Mouse (Mus musculus): Measurements from ENCODE around the gene 4930415O20Rik. TPM values are rescaled to one million over a fixed set of nuclear protein-coding genes. Genes with fewer than 3 reads are reported as not detected.
A peak's percentile ranks its signal among the peaks of the same experiment; 100 is the strongest.

Gene 4930415O20Rik
- polyA plus RNA-seq, 1 experiment from 2014 or later = 0.43 TPM

- ATAC-seq = peak; percentile 88
- peak overlapping the region; percentile 43 for H3K4me2 ChIP-seq (ENCODE audit: low read depth, low read length)
- H3K9me3 ChIP-seq (ENCODE audit: control insufficient read depth, low read length) = no peaks in the 10 kb centered on the region
- no peaks in the 10 kb centered on the region for H3K36me3 ChIP-seq (ENCODE audit: control insufficient read depth, insufficient read depth, low read length)
- H3K27me3 ChIP-seq (replicated peaks; ENCODE audit: control insufficient read depth, insufficient read depth, low read length) = no peaks in the 10 kb centered on the region
- WGBS = 34% methylated on average over 20 of the region's 20 CpGs
- peaks cover 7% of the 10 kb centered on the region for H3K4me1 ChIP-seq (ENCODE audit: control insufficient read depth, insufficient read depth, low read length)
- H3K9ac ChIP-seq (ENCODE audit: low read depth, low read length) = peak overlapping the region; percentile 63
- peak overlapping the region; percentile 36 for H3K4me3 ChIP-seq (ENCODE audit: low read length)
- H3K27ac ChIP-seq (ENCODE audit: low read length) = peak overlapping the region; percentile 85
These were observed 45.8 kb downstream of the 4930415O20Rik start for GRCm38 (mm10) chr15:98616362-98617175.

GRCm38 (mm10) chr15:98617176-98617537 is 46.4 kb downstream of the 4930415O20Rik start:
- ATAC-seq = peak; percentile 21
- H3K9ac ChIP-seq (ENCODE audit: low read depth, low read length) = peak overlapping the region; percentile 63; the same call in 1 of the 2 replicates
- no peaks in the 10 kb centered on the region for H3K27me3 ChIP-seq (replicated peaks; ENCODE audit: control insufficient read depth, insufficient read depth, low read length)
- WGBS = 1% methylated on average over 12 of the region's 12 CpGs
- H3K27ac ChIP-seq (ENCODE audit: low read length) = no peak overlapping the region; the same call in 1 of the 2 replicates
- peaks cover 7% of the 10 kb centered on the region for H3K4me1 ChIP-seq (ENCODE audit: control insufficient read depth, insufficient read depth, low read length)
- no peaks in the 10 kb centered on the region for H3K36me3 ChIP-seq (ENCODE audit: control insufficient read depth, insufficient read depth, low read length)
- H3K4me3 ChIP-seq (ENCODE audit: low read length) = peak overlapping the region; percentile 21
- H3K9me3 ChIP-seq (ENCODE audit: control insufficient read depth, low read length) = no peaks in the 10 kb centered on the region
- H3K4me2 ChIP-seq (ENCODE audit: low read depth, low read length) = peak overlapping the region; percentile 43

- H3K9me3 ChIP-seq (ENCODE audit: control insufficient read depth, low read length) = no peaks in the 10 kb centered on the region
- no peak overlapping the region for H3K9ac ChIP-seq (ENCODE audit: low read depth, low read length)
- no peak for ATAC-seq
- peaks cover 14% of the 10 kb centered on the region; the same call in 1 of the 2 replicates for H3K4me1 ChIP-seq (ENCODE audit: control insufficient read depth, insufficient read depth, low read length)
- no peaks in the 10 kb centered on the region for H3K36me3 ChIP-seq (ENCODE audit: control insufficient read depth, insufficient read depth, low read length)
- WGBS = 11% methylated on average over 7 of the region's 7 CpGs
- H3K27ac ChIP-seq (ENCODE audit: low read length) = no peak overlapping the region
- no peak overlapping the region for H3K4me2 ChIP-seq (ENCODE audit: low read depth, low read length)
- H3K27me3 ChIP-seq (replicated peaks; ENCODE audit: control insufficient read depth, insufficient read depth, low read length) = no peaks in the 10 kb centered on the region
- H3K4me3 ChIP-seq (ENCODE audit: low read length) = no peak overlapping the region
These were observed 51.4 kb downstream of the 4930415O20Rik start for GRCm38 (mm10) chr15:98622199-98622598.

- no peak overlapping the region for H3K4me3 ChIP-seq (ENCODE audit: low read length)
- H3K27ac ChIP-seq (ENCODE audit: low read length) = no peak overlapping the region
- H3K36me3 ChIP-seq (ENCODE audit: control insufficient read depth, insufficient read depth, low read length) = no peaks in the 10 kb centered on the region
- H3K4me2 ChIP-seq (ENCODE audit: low read depth, low read length) = no peak overlapping the region
- peaks cover 14% of the 10 kb centered on the region; the same call in 1 of the 2 replicates for H3K4me1 ChIP-seq (ENCODE audit: control insufficient read depth, insufficient read depth, low read length)
- WGBS = 23% methylated on average over 6 of the region's 6 CpGs
- no peaks in the 10 kb centered on the region for H3K9me3 ChIP-seq (ENCODE audit: control insufficient read depth, low read length)
- H3K27me3 ChIP-seq (replicated peaks; ENCODE audit: control insufficient read depth, insufficient read depth, low read length) = no peaks in the 10 kb centered on the region
- ATAC-seq = no peak
- H3K9ac ChIP-seq (ENCODE audit: low read depth, low read length) = no peak overlapping the region
These were observed 51.9 kb downstream of the 4930415O20Rik start for GRCm38 (mm10) chr15:98622721-98623120.

- no peak overlapping the region for H3K4me3 ChIP-seq (ENCODE audit: low read length)
- no peak overlapping the region for H3K27ac ChIP-seq (ENCODE audit: low read length)
- ATAC-seq = no peak
- H3K27me3 ChIP-seq (replicated peaks; ENCODE audit: control insufficient read depth, insufficient read depth, low read length) = no peaks in the 10 kb centered on the region
- H3K9me3 ChIP-seq (ENCODE audit: control insufficient read depth, low read length) = no peaks in the 10 kb centered on the region
- WGBS = 58% methylated on average over 5 of the region's 5 CpGs
- H3K4me2 ChIP-seq (ENCODE audit: low read depth, low read length) = no peak overlapping the region
- H3K36me3 ChIP-seq (ENCODE audit: control insufficient read depth, insufficient read depth, low read length) = no peaks in the 10 kb centered on the region
- peaks cover 18% of the 10 kb centered on the region for H3K4me1 ChIP-seq (ENCODE audit: control insufficient read depth, insufficient read depth, low read length)
- H3K9ac ChIP-seq (ENCODE audit: low read depth, low read length) = no peak overlapping the region
These were observed 52.6 kb downstream of the 4930415O20Rik start for GRCm38 (mm10) chr15:98623361-98623821.

GRCm38 (mm10) chr15:98626078-98626477 is 55.3 kb downstream of the 4930415O20Rik start:
- Histone ChIP-seq H3K27ac (ENCODE audit: low read length) (no peak overlapping the region; the same call in 1 of the 2 replicates), H3K27me3 (replicated peaks; ENCODE audit: control insufficient read depth, insufficient read depth, low read length) (no peaks in the 10 kb centered on the region; the same call in 1 of the 2 replicates), H3K36me3 (ENCODE audit: control insufficient read depth, insufficient read depth, low read length) (no peaks in the 10 kb centered on the region), H3K4me2 (ENCODE audit: low read depth, low read length) (no peak overlapping the region), H3K9me3 (ENCODE audit: control insufficient read depth, low read length) (no peaks in the 10 kb centered on the region), H3K4me3 (ENCODE audit: low read length) (no peak overlapping the region), H3K4me1 (ENCODE audit: control insufficient read depth, insufficient read depth, low read length) (peaks cover 28% of the 10 kb centered on the region), H3K9ac (ENCODE audit: low read depth, low read length) (no peak overlapping the region)
- 0 out of 2 replicates have a peak, but pooled peaks have one; percentile 41 for ATAC-seq
- 22% methylated on average over 8 of the region's 8 CpGs for WGBS

GRCm38 (mm10) chr15:98626487-98627212 is 55.8 kb downstream of the 4930415O20Rik start:
- no peak overlapping the region for H3K4me2 ChIP-seq (ENCODE audit: low read depth, low read length)
- no peak overlapping the region for H3K4me3 ChIP-seq (ENCODE audit: low read length)
- no peak overlapping the region for H3K9ac ChIP-seq (ENCODE audit: low read depth, low read length)
- no peak overlapping the region; the same call in 1 of the 2 replicates for H3K27ac ChIP-seq (ENCODE audit: low read length)
- WGBS = 90% methylated on average over 7 of the region's 7 CpGs
- no peaks in the 10 kb centered on the region for H3K9me3 ChIP-seq (ENCODE audit: control insufficient read depth, low read length)
- H3K27me3 ChIP-seq (replicated peaks; ENCODE audit: control insufficient read depth, insufficient read depth, low read length) = no peaks in the 10 kb centered on the region; the same call in 1 of the 2 replicates
- no peaks in the 10 kb centered on the region for H3K36me3 ChIP-seq (ENCODE audit: control insufficient read depth, insufficient read depth, low read length)
- H3K4me1 ChIP-seq (ENCODE audit: control insufficient read depth, insufficient read depth, low read length) = peaks cover 34% of the 10 kb centered on the region
- no peak for ATAC-seq

GRCm38 (mm10) chr15:98628589-98629254 is 57.9 kb downstream of the 4930415O20Rik start:
- Histone ChIP-seq H3K27me3 (replicated peaks; ENCODE audit: control insufficient read depth, insufficient read depth, low read length) (peaks cover 3% of the 10 kb centered on the region; the same call in 1 of the 2 replicates), H3K4me2 (ENCODE audit: low read depth, low read length) (peak overlapping the region; percentile 43), H3K9me3 (ENCODE audit: control insufficient read depth, low read length) (no peaks in the 10 kb centered on the region), H3K27ac (ENCODE audit: low read length) (no peak overlapping the region), H3K9ac (ENCODE audit: low read depth, low read length) (peak overlapping the region; percentile 57), H3K4me3 (ENCODE audit: low read length) (peak overlapping the region; percentile 15; the same call in 1 of the 2 replicates), H3K36me3 (ENCODE audit: control insufficient read depth, insufficient read depth, low read length) (no peaks in the 10 kb centered on the region), H3K4me1 (ENCODE audit: control insufficient read depth, insufficient read depth, low read length) (peaks cover 45% of the 10 kb centered on the region)
- WGBS = 18% methylated on average over 20 of the region's 20 CpGs
- no peak; the same call in 1 of the 2 replicates for ATAC-seq

- no peak overlapping the region for H3K27ac ChIP-seq (ENCODE audit: low read length)
- H3K9me3 ChIP-seq (ENCODE audit: control insufficient read depth, low read length) = no peaks in the 10 kb centered on the region
- WGBS = 47% methylated on average over 6 of the region's 6 CpGs
- no peak overlapping the region for H3K9ac ChIP-seq (ENCODE audit: low read depth, low read length)
- H3K4me1 ChIP-seq (ENCODE audit: control insufficient read depth, insufficient read depth, low read length) = peaks cover 50% of the 10 kb centered on the region
- H3K4me3 ChIP-seq (ENCODE audit: low read length) = no peak overlapping the region
- ATAC-seq = no peak
- H3K36me3 ChIP-seq (ENCODE audit: control insufficient read depth, insufficient read depth, low read length) = no peaks in the 10 kb centered on the region
- peaks cover 3% of the 10 kb centered on the region; the same call in 1 of the 2 replicates for H3K27me3 ChIP-seq (replicated peaks; ENCODE audit: control insufficient read depth, insufficient read depth, low read length)
- no peak overlapping the region for H3K4me2 ChIP-seq (ENCODE audit: low read depth, low read length)
These were observed 58.7 kb downstream of the 4930415O20Rik start for GRCm38 (mm10) chr15:98629464-98629863.

Measured in intestine, embryonic 16.5 days (tissue).